Mouse (Mus musculus): Measurements from ENCODE around the gene Btnl10. TPM values are rescaled to one million over a fixed set of nuclear protein-coding genes. Genes with fewer than 3 reads are reported as not detected.

Gene Btnl10
- polyA plus RNA-seq (2016; fragmentation: Nextera tagmentation; extraction: Ambion mirVana) = 0.05 TPM in 1 of 2 replicates, not detected in the other

- no peak for DNase-seq (ENCODE audit: low spot score)
- Histone ChIP-seq H3K4me3 (no peak within 1 kb of the TSS), H3K27me3 (ENCODE audit: insufficient read depth, poor library complexity, severe bottlenecking) (peaks cover 2% of the 10 kb centered on the region; the same call in 1 of the 2 replicates), H3K9me3 (no peaks in the 10 kb centered on the region), H3K36me3 (no peaks in the 10 kb centered on the region), H3K4me1 (replicated peaks) (peaks cover 10% of the 10 kb centered on the region), H3K27ac (no peak within 1 kb of the TSS)
- 87% methylated on average over 12 of the region's 12 CpGs for WGBS
Measured at GRCm38 (mm10) chr11:58917745-58918366, at the start of gene Btnl10. Btnl10 (plus strand) TSS chr11:58917908.

- H3K36me3 ChIP-seq = peaks cover 33% of the 10 kb centered on the region
- peak overlapping the region; percentile 93; the same call in 1 of the 2 replicates for H3K27ac ChIP-seq
- WGBS = 89% methylated on average over 6 of the region's 6 CpGs
- peaks cover 12% of the 10 kb centered on the region for H3K4me1 ChIP-seq (replicated peaks)
- H3K27me3 ChIP-seq (ENCODE audit: insufficient read depth, poor library complexity, severe bottlenecking) = no peaks in the 10 kb centered on the region
- no peaks in the 10 kb centered on the region for H3K9me3 ChIP-seq
- DNase-seq (ENCODE audit: low spot score) = no peak
- H3K4me3 ChIP-seq = peak overlapping the region; percentile 76
Measured at GRCm38 (mm10) chr11:58867954-58868330, 49.8 kb upstream of the Btnl10 start.

- Histone ChIP-seq H3K27me3 (ENCODE audit: insufficient read depth, poor library complexity, severe bottlenecking) (no peaks in the 10 kb centered on the region), H3K9me3 (no peaks in the 10 kb centered on the region), H3K4me3 (no peak overlapping the region)
Measured at GRCm38 (mm10) chr11:58870961-58871360, 46.7 kb upstream of the Btnl10 start.

GRCm38 (mm10) chr11:58883756-58884155, 34.0 kb upstream of the Btnl10 start:
- DNase-seq (ENCODE audit: low spot score) = no peak
- no peak overlapping the region for H3K4me3 ChIP-seq
- H3K27me3 ChIP-seq (ENCODE audit: insufficient read depth, poor library complexity, severe bottlenecking) = no peaks in the 10 kb centered on the region
- no peaks in the 10 kb centered on the region for H3K9me3 ChIP-seq
- H3K4me1 ChIP-seq (replicated peaks) = no peaks in the 10 kb centered on the region
- H3K27ac ChIP-seq = no peak overlapping the region
- WGBS = 88% methylated on average over 8 of the region's 8 CpGs
- peaks cover 55% of the 10 kb centered on the region for H3K36me3 ChIP-seq

More at GRCm38 (mm10) chr11:58870961-58871360, 46.7 kb upstream of the Btnl10 start:
- no peak overlapping the region for H3K27ac ChIP-seq
- DNase-seq (ENCODE audit: low spot score) = no peak
- peaks cover 44% of the 10 kb centered on the region for H3K36me3 ChIP-seq
- peaks cover 12% of the 10 kb centered on the region for H3K4me1 ChIP-seq (replicated peaks)
- WGBS = 94% methylated on average over 4 of the region's 4 CpGs

- DNase-seq (ENCODE audit: low spot score) = no peak
- Histone ChIP-seq H3K27ac (no peak overlapping the region), H3K4me3 (no peak overlapping the region), H3K4me1 (replicated peaks) (no peaks in the 10 kb centered on the region), H3K36me3 (peaks cover 77% of the 10 kb centered on the region), H3K9me3 (no peaks in the 10 kb centered on the region), H3K27me3 (ENCODE audit: insufficient read depth, poor library complexity, severe bottlenecking) (no peaks in the 10 kb centered on the region)
- WGBS = 94% methylated on average over 10 of the region's 10 CpGs
Measured at GRCm38 (mm10) chr11:58890511-58890910, 27.2 kb upstream of the Btnl10 start.

- H3K27ac ChIP-seq = no peak overlapping the region
- no peaks in the 10 kb centered on the region for H3K9me3 ChIP-seq
- WGBS = 79% methylated on average over 6 of the region's 6 CpGs
- no peaks in the 10 kb centered on the region for H3K4me1 ChIP-seq (replicated peaks)
- peaks cover 87% of the 10 kb centered on the region for H3K36me3 ChIP-seq
- no peak overlapping the region for H3K4me3 ChIP-seq
- no peaks in the 10 kb centered on the region for H3K27me3 ChIP-seq (ENCODE audit: insufficient read depth, poor library complexity, severe bottlenecking)
- no peak for DNase-seq (ENCODE audit: low spot score)
Measured at GRCm38 (mm10) chr11:58894456-58894855, 23.3 kb upstream of the Btnl10 start.

- H3K27ac ChIP-seq = no peak overlapping the region
- WGBS = 88% methylated on average over 6 of the region's 6 CpGs
Measured at GRCm38 (mm10) chr11:58897485-58897884, 20.2 kb upstream of the Btnl10 start.

GRCm38 (mm10) chr11:58901080-58901479, 16.6 kb upstream of the Btnl10 start:
- no peaks in the 10 kb centered on the region for H3K27me3 ChIP-seq (ENCODE audit: insufficient read depth, poor library complexity, severe bottlenecking)
- H3K9me3 ChIP-seq = no peaks in the 10 kb centered on the region
- H3K27ac ChIP-seq = no peak overlapping the region
- H3K4me3 ChIP-seq = no peak overlapping the region
- H3K4me1 ChIP-seq (replicated peaks) = peaks cover 13% of the 10 kb centered on the region
- peaks cover 52% of the 10 kb centered on the region for H3K36me3 ChIP-seq
- no peak for DNase-seq (ENCODE audit: low spot score)

More at GRCm38 (mm10) chr11:58897485-58897884, 20.2 kb upstream of the Btnl10 start:
- Histone ChIP-seq H3K4me3 (no peak overlapping the region), H3K9me3 (no peaks in the 10 kb centered on the region), H3K27me3 (ENCODE audit: insufficient read depth, poor library complexity, severe bottlenecking) (no peaks in the 10 kb centered on the region), H3K36me3 (peaks cover 82% of the 10 kb centered on the region), H3K4me1 (replicated peaks) (peaks cover under 1% of the 10 kb centered on the region; the same call in 1 of the 2 replicates)
- no peak for DNase-seq (ENCODE audit: low spot score)

GRCm38 (mm10) chr11:58903511-58904409, 13.9 kb upstream of the Btnl10 start, which contains the start of gene Zfp39:
Zfp39 (minus strand) TSS chr11:58904225.
- no peaks in the 10 kb centered on the region for H3K9me3 ChIP-seq
- peaks cover 13% of the 10 kb centered on the region for H3K4me1 ChIP-seq (replicated peaks)
- H3K27me3 ChIP-seq (ENCODE audit: insufficient read depth, poor library complexity, severe bottlenecking) = no peaks in the 10 kb centered on the region
- H3K4me3 ChIP-seq = peak within 1 kb of the TSS; percentile 80
- peak; percentile 97 for DNase-seq (ENCODE audit: low spot score)
- peaks cover 34% of the 10 kb centered on the region for H3K36me3 ChIP-seq
- peak within 1 kb of the TSS; percentile 96 for H3K27ac ChIP-seq
- under 1% methylated on average over 40 of the region's 40 CpGs for WGBS

- peaks cover 13% of the 10 kb centered on the region for H3K4me1 ChIP-seq (replicated peaks)
- 5% methylated on average over 8 of the region's 8 CpGs for WGBS
- peaks cover 28% of the 10 kb centered on the region for H3K36me3 ChIP-seq
- H3K27me3 ChIP-seq (ENCODE audit: insufficient read depth, poor library complexity, severe bottlenecking) = no peaks in the 10 kb centered on the region
- DNase-seq (ENCODE audit: low spot score) = no peak
- H3K4me3 ChIP-seq = peak overlapping the region; percentile 80
- H3K27ac ChIP-seq = peak overlapping the region; percentile 96
- no peaks in the 10 kb centered on the region for H3K9me3 ChIP-seq
Measured at GRCm38 (mm10) chr11:58904410-58904718, 13.3 kb upstream of the Btnl10 start.

GRCm38 (mm10) chr11:58904838-58905237, 12.9 kb upstream of the Btnl10 start:
- Histone ChIP-seq H3K9me3 (no peaks in the 10 kb centered on the region), H3K27me3 (ENCODE audit: insufficient read depth, poor library complexity, severe bottlenecking) (no peaks in the 10 kb centered on the region), H3K27ac (no peak overlapping the region), H3K4me3 (no peak overlapping the region), H3K4me1 (replicated peaks) (peaks cover 13% of the 10 kb centered on the region), H3K36me3 (peaks cover 27% of the 10 kb centered on the region)
- WGBS = 43% methylated on average over 6 of the region's 6 CpGs
- DNase-seq (ENCODE audit: low spot score) = peak; percentile 12

- Histone ChIP-seq H3K9me3 (no peaks in the 10 kb centered on the region), H3K27me3 (ENCODE audit: insufficient read depth, poor library complexity, severe bottlenecking) (peaks cover 2% of the 10 kb centered on the region; the same call in 1 of the 2 replicates), H3K4me3 (peak overlapping the region; percentile 48; the same call in 1 of the 2 replicates), H3K27ac (peak overlapping the region; percentile 84), H3K4me1 (replicated peaks) (peaks cover 10% of the 10 kb centered on the region), H3K36me3 (no peaks in the 10 kb centered on the region)
- DNase-seq (ENCODE audit: low spot score) = no peak
- 54% methylated on average over 1 of the region's 1 CpGs for WGBS
Measured at GRCm38 (mm10) chr11:58913776-58914175, 3.9 kb upstream of the Btnl10 start.
